Mouse (Mus musculus) hindbrain, postnatal 0 days (tissue): ENCODE results near the gene Odf4. TPM values are rescaled to one million over a fixed set of nuclear protein-coding genes. Genes with fewer than 3 reads are reported as not detected.

ENCODE experiments used
- ATAC-seq: fragments of 200-750 bp; cut with Nextera tagmentation; 2 replicates; pipeline ENCODE4 v1.8.0; 2017; ENCODE audit warnings: mild to moderate bottlenecking, moderate TSS enrichment, moderate library complexity
- DNase-seq: peaks from one replicate; pipeline ENCODE4 v3.0.0-alpha.2; 2015; ENCODE audit warnings: low spot score
- H3K27ac ChIP-seq: fragments of 300-500 bp; sonication (generic); 2 replicates; pipeline ENCODE4 v1.5.1; 2014; ENCODE audit warnings: mild to moderate bottlenecking
- H3K27me3 ChIP-seq: fragments of 300-500 bp; sonication (generic); 2 replicates; pipeline ENCODE4 v1.6.1; 2014; ENCODE audit warnings: low read length, mixed read lengths; ENCODE audit not compliant: insufficient read depth
- H3K36me3 ChIP-seq: fragments of 300-500 bp; sonication (generic); 2 replicates; pipeline ENCODE4 v1.6.1; 2014; ENCODE audit warnings: low read length, mixed read lengths; ENCODE audit not compliant: insufficient read depth
- H3K4me1 ChIP-seq: fragments of 300-500 bp; sonication (generic); 2 replicates; pipeline ENCODE4 v1.6.1; 2014; ENCODE audit warnings: antibody characterized with exemption, low read length, mixed read lengths; ENCODE audit not compliant: insufficient read depth
- H3K4me2 ChIP-seq: fragments of 300-500 bp; sonication (generic); 2 replicates; pipeline ENCODE4 v1.6.1; 2014; ENCODE audit warnings: low read depth, mild to moderate bottlenecking, low read length, moderate library complexity, mixed read lengths
- H3K4me3 ChIP-seq: fragments of 300-500 bp; sonication (generic); 2 replicates; pipeline ENCODE4 v1.5.1; 2014; ENCODE audit warnings: low read length
- H3K9ac ChIP-seq: fragments of 300-500 bp; sonication (generic); replicated peaks from 2 replicates; pipeline ENCODE4 v1.6.1; 2014; ENCODE audit warnings: mild to moderate bottlenecking, low read length, moderate library complexity, mixed read lengths
- H3K9me3 ChIP-seq: fragments of 300-500 bp; sonication (generic); 2 replicates; pipeline ENCODE4 v1.6.1; 2016; ENCODE audit warnings: low read length, mixed read lengths
- CTCF ChIP-seq: IDR thresholded peaks from 2 replicates; pipeline ENCODE4 v1.5.1; 2016; ENCODE audit warnings: antibody characterized with exemption, control low read depth, low read depth
- WGBS: fragments of 180-500 bp; shearing (Covaris S2); extraction: QIAGEN DNeasy Blood & Tissue Kit; methylation state at CpG from one replicate; pipeline ENCODE4 v1.1.7; 2014; 5-methylcytosine and 5-hydroxymethylcytosine counted together
- polyA plus RNA-seq: library from polyadenylated mRNA; unstranded; fragments of >200 nt; fragmentation: Nextera tagmentation; extraction: Ambion mirVana; gene quantifications from 2 replicates; pipeline ENCODE4 v1.2.1, GENCODE M21; 2015
- total RNA-seq: library from RNA; depleted of rRNA; stranded (reverse); fragments of >200 nt; gene quantifications from 2 replicates; pipeline ENCODE4 v1.2.3, GENCODE M21; 2014

Odf4 gene
- total and polyA plus RNA-seq, 2 experiments from 2014 or later = 0.58 to 1.3 TPM

DNA sequence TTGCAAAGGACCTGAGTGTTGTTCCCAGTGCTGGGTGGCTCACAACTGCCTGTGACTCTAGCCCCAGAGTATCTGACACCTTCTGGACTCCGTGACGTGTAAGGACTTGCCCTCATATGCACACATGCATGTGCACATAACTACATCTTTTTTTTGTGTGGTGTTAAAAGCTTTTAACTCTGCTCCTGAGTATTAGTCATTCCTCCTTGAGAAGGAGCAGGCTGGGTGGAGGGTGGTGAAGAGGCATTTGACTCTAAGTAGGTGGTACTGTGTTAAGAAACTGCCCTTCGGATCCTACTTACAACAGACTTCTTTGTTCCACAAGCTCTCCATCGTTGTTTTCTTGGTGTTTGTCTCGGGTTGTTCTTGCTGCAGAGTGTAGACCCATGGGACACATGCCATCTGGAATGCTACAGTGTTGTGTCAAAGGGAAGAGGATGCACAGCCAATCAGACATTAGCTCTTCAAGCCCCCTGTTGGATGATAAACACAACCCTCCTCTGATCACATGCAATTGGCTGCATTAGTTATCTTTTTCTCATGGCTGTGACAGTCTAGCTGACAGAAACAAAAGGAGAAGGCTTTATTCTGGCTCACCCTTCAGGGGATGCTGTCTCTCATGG, 7.1 kb upstream of the Odf4 start:
- H3K4me3 ChIP-seq = no peak overlapping the region
- 55% methylated on average over 5 of the region's 5 CpGs for WGBS
- no peak for TF ChIP-seq CTCF
- no peaks in the 10 kb centered on the region for H3K27me3 ChIP-seq
- no peaks in the 10 kb centered on the region for H3K36me3 ChIP-seq
- H3K27ac ChIP-seq = no peak overlapping the region
- no peaks in the 10 kb centered on the region for H3K9me3 ChIP-seq
- H3K9ac ChIP-seq = no peak overlapping the region
- H3K4me2 ChIP-seq = no peak overlapping the region
- H3K4me1 ChIP-seq = no peaks in the 10 kb centered on the region
- peak; percentile 36 for DNase-seq
- ATAC-seq = peak; percentile 43; the same call in 1 of the 2 replicates

- Histone ChIP-seq H3K9me3 (no peaks in the 10 kb centered on the region), H3K9ac (no peak overlapping the region), H3K4me3 (no peak overlapping the region), H3K27me3 (no peaks in the 10 kb centered on the region), H3K4me1 (no peaks in the 10 kb centered on the region), H3K27ac (no peak overlapping the region), H3K4me2 (no peak overlapping the region), H3K36me3 (no peaks in the 10 kb centered on the region)
- 89% methylated on average over 6 of the region's 6 CpGs for WGBS
- DNase-seq (no peak), ATAC-seq (no peak)
- no peak for TF ChIP-seq CTCF
These were observed 3.1 kb upstream of the Odf4 start for GRCm38 (mm10) chr11:68929947-68930346.

DNA sequence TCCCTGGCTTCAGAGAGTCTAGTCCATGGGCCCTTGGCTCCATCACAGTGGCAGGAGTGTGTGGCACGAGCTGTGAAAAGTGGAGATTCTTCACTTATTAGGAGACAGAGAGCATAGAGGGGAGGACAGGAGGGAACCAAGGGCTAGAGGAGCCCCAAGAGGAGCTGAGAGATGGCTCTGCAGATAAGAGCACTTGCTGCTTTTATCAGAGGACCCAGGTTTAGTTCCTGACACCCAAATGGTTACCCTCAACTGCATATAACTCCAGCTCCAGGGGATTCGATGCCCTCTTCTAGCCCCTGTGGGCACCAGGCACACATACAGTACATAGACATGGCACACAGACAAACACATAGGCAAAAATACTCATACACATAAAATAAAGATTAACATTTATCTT, 2.1 kb downstream of the Odf4 start:
- Histone ChIP-seq H3K27me3 (no peaks in the 10 kb centered on the region), H3K4me2 (no peak overlapping the region), H3K9ac (no peak overlapping the region), H3K4me3 (no peak overlapping the region), H3K9me3 (no peaks in the 10 kb centered on the region), H3K36me3 (no peaks in the 10 kb centered on the region), H3K4me1 (no peaks in the 10 kb centered on the region), H3K27ac (no peak overlapping the region)
- WGBS = 83% methylated on average over 2 of the region's 2 CpGs
- TF ChIP-seq CTCF = no peak
- ATAC-seq = no peak
- DNase-seq = no peak

- H3K9ac ChIP-seq = no peak overlapping the region
- H3K27ac ChIP-seq = no peak overlapping the region
- ATAC-seq = no peak
- H3K4me3 ChIP-seq = no peak overlapping the region
- H3K36me3 ChIP-seq = no peaks in the 10 kb centered on the region
- no peak for TF ChIP-seq CTCF
- H3K4me1 ChIP-seq = no peaks in the 10 kb centered on the region
- no peak for DNase-seq
- H3K27me3 ChIP-seq = no peaks in the 10 kb centered on the region
- no peaks in the 10 kb centered on the region for H3K9me3 ChIP-seq
- no peak overlapping the region for H3K4me2 ChIP-seq
- WGBS = 64% methylated on average over 3 of the region's 3 CpGs
These were observed 3.7 kb downstream of the Odf4 start for GRCm38 (mm10) chr11:68923191-68923590.

DNA sequence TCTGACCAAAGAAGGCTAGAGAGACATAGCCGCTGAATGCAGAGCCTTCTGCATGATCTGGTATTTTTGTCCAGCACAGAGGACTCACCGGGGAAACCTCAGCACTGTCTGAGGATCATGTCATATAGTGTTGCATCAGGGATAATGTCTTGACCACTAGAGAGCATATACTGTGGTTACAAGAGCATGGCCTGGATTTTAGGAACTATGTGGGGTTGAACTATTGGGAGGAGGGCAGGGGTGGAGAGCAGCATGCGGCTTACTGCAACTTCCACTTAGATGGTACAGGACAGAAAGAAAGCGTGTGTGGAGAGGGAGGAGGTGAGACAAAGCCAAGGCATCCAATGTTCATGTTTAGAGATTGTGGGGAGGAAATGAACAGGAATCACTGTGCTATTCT, 12.3 kb downstream of the Odf4 start:
- Histone ChIP-seq H3K27ac (no peak overlapping the region), H3K9me3 (no peaks in the 10 kb centered on the region), H3K36me3 (no peaks in the 10 kb centered on the region), H3K9ac (no peak overlapping the region), H3K4me2 (no peak overlapping the region), H3K27me3 (no peaks in the 10 kb centered on the region), H3K4me3 (no peak overlapping the region), H3K4me1 (no peaks in the 10 kb centered on the region)
- ATAC-seq = no peak
- no peak for TF ChIP-seq CTCF
- WGBS = 92% methylated on average over 4 of the region's 4 CpGs
- DNase-seq = no peak

GRCm38 (mm10) chr11:68911531-68912177, 15.2 kb downstream of the Odf4 start:
- Histone ChIP-seq H3K4me3 (no peak overlapping the region), H3K9ac (no peak overlapping the region), H3K4me2 (no peak overlapping the region), H3K9me3 (no peaks in the 10 kb centered on the region), H3K4me1 (no peaks in the 10 kb centered on the region), H3K27ac (no peak overlapping the region), H3K27me3 (no peaks in the 10 kb centered on the region), H3K36me3 (no peaks in the 10 kb centered on the region)
- ATAC-seq = no peak
- WGBS = 66% methylated on average over 14 of the region's 14 CpGs
- no peak for TF ChIP-seq CTCF
- DNase-seq = no peak

DNA sequence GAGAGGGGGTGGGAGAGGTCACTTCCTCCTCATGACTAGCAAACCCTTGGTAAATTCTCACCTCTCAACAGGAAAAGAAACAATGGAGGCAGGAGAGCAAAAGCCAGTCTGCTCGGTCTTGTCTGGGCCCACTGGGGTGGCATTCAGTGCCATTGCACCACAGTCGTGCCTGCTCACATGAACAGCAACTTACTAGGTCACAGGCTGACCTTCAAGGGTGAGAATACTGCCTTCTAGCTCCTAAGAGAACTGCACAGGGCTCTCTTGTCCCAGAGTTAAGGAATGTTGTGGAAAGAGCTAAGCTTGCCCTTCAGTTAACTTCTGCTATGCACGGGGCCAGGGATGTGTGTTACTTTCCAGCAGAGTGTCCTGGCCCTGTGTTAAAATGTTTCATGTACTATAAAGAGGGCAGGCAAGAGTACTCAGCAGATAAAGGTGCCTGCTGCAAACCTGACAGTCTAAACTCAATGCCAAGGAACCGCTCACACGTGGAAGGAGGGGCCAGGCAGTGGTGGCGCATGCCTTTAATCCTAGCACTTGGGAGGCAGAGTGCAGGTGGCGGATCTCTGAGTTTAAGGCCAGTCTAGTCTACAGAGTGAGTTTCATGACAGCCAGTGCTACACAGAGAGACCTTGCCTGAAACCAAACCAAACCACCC, 17.9 kb downstream of the Odf4 start:
- no peak overlapping the region for H3K4me2 ChIP-seq
- ATAC-seq = no peak
- no peaks in the 10 kb centered on the region for H3K9me3 ChIP-seq
- no peak overlapping the region for H3K4me3 ChIP-seq
- H3K27me3 ChIP-seq = no peaks in the 10 kb centered on the region
- H3K9ac ChIP-seq = no peak overlapping the region
- WGBS = 53% methylated on average over 7 of the region's 7 CpGs
- DNase-seq = no peak
- H3K27ac ChIP-seq = no peak overlapping the region
- peaks cover 20% of the 10 kb centered on the region; the same call in 1 of the 2 replicates for H3K36me3 ChIP-seq
- no peak for TF ChIP-seq CTCF
- H3K4me1 ChIP-seq = no peaks in the 10 kb centered on the region
